In the genomic region with DNA sequence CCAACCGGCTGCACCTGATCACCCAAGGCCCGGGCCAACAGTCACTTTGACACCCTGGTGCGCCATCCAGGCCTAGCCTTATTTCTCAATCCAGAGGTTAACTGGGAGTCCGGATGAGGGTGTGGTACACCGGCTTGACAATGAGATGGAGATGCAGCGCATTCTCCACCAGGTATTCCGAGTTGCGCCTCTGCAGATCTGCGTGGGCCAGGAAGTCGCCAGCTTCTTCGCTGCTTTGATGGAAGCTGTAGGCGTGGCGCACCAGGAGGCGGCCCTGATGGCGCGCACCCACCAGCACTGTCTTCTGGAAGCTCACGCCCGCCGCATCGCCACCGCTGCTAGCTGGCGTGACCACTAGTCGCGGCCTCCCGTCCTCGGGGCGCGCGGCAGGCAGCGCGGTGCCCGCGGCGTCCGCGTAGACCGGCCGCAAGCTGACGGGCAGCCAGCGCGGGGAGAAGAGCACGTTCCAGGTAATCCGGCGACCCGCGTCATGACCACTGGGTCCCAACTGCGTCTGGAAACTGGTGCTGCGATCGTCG, we compare ENCODE assay signal across 8 mouse cellular contexts. TPM values are rescaled to one million over a fixed set of nuclear protein-coding genes. Genes with fewer than 3 reads are reported as not detected.
DNase-seq lines count a peak whose midpoint lies in the region; ATAC-seq and TF ChIP-seq lines count a peak whose summit lies in the region.

No protein-coding gene starts in this region.

- no peak for TF ChIP-seq EP300 in stomach, postnatal 0 days (optimal IDR thresholded peaks at IDR 0.05)

- H3K4me3 ChIP-seq in heart, embryonic 10.5 days, result peak overlapping the region; percentile 61
- H3K4me3 ChIP-seq in testis, adult 2 months (ENCODE audit: control insufficient read depth, low read depth, low read length), result peak overlapping the region; percentile 10
- peak overlapping the region; percentile 45 for H3K4me3 ChIP-seq in liver, embryonic 11.5 days (ENCODE audit: low read depth, low read length)
- peak overlapping the region; percentile 36 for H3K4me3 ChIP-seq in stomach, postnatal 0 days (ENCODE audit: low read depth, low read length)

- DNase-seq in heart, embryonic 10.5 days (ENCODE audit: low spot score), result no peak
- no peak for DNase-seq in heart, adult 18-20 months
- DNase-seq in testis, postnatal 14 days (ENCODE audit: low spot score), result no peak
- no peak for DNase-seq in liver, embryonic 11.5 days (ENCODE audit: low spot score)
- no peak for DNase-seq in stomach, postnatal 0 days (ENCODE audit: low spot score)
- DNase-seq in spleen, postnatal 14 days (ENCODE audit: low spot score in 2 of 2), result no peak

- peaks cover 97% of the 10 kb centered on the region for H3K27me3 ChIP-seq in heart, embryonic 10.5 days (ENCODE audit: insufficient read depth, poor library complexity, severe bottlenecking)
- no peaks in the 10 kb centered on the region; the same call in 1 of the 2 replicates for H3K27me3 ChIP-seq in testis, adult 2 months (ENCODE audit: control insufficient read depth, insufficient read depth, low read length)
- H3K27me3 ChIP-seq in liver, embryonic 11.5 days (replicated peaks; ENCODE audit: control insufficient read depth, insufficient read depth, low read length), result peaks cover 83% of the 10 kb centered on the region
- H3K27me3 ChIP-seq in stomach, postnatal 0 days (ENCODE audit: control insufficient read depth, insufficient read depth, low read length), result peaks cover 11% of the 10 kb centered on the region

- H3K9me3 ChIP-seq in heart, embryonic 10.5 days, result no peaks in the 10 kb centered on the region
- no peaks in the 10 kb centered on the region for H3K9me3 ChIP-seq in liver, embryonic 11.5 days (ENCODE audit: control insufficient read depth, low read length)
- no peaks in the 10 kb centered on the region for H3K9me3 ChIP-seq in stomach, postnatal 0 days (ENCODE audit: control insufficient read depth, low read length)

- ATAC-seq in liver, embryonic 11.5 days (replicated peaks; ENCODE audit: low FRiP score), result no peak
- ATAC-seq in stomach, postnatal 0 days (ENCODE audit: low FRiP score, low TSS enrichment), result no peak
- no peak for ATAC-seq in megakaryocyte progenitor cell, adult 5-6 weeks (replicated peaks; ENCODE audit: poor library complexity)

- 2% methylated on average over 49 of the region's 50 CpGs for WGBS in heart, embryonic 10.5 days
- 4% methylated on average over 50 of the region's 50 CpGs for WGBS in liver, embryonic 11.5 days
- WGBS in stomach, postnatal 0 days, result 3% methylated on average over 50 of the region's 50 CpGs

- no peaks in the 10 kb centered on the region for H3K36me3 ChIP-seq in heart, embryonic 10.5 days
- no peaks in the 10 kb centered on the region for H3K36me3 ChIP-seq in testis, adult 2 months (ENCODE audit: control insufficient read depth, insufficient read depth, low read length)
- H3K36me3 ChIP-seq in liver, embryonic 11.5 days (ENCODE audit: control insufficient read depth, insufficient read depth, low read length), result no peaks in the 10 kb centered on the region
- no peaks in the 10 kb centered on the region for H3K36me3 ChIP-seq in stomach, postnatal 0 days (ENCODE audit: control insufficient read depth, insufficient read depth, low read length)

- H3K4me2 ChIP-seq in liver, embryonic 11.5 days, result peak overlapping the region; percentile 72
- peak overlapping the region; percentile 69 for H3K4me2 ChIP-seq in stomach, postnatal 0 days (replicated peaks; ENCODE audit: low read depth)

- TF ChIP-seq CTCF in testis, adult 2 months (IDR thresholded peaks at IDR 0.05; ENCODE audit: control insufficient read depth, insufficient read depth, insufficient replicate concordance, low read depth, low read length), result no peak
- no peak for TF ChIP-seq CTCF in stomach, postnatal 0 days (IDR thresholded peaks at IDR 0.05; ENCODE audit: low read depth)

- no peak overlapping the region for H3K9ac ChIP-seq in liver, embryonic 11.5 days (ENCODE audit: low read depth, low read length)
- H3K9ac ChIP-seq in stomach, postnatal 0 days (ENCODE audit: low read length), result peak overlapping the region; percentile 18; the same call in 1 of the 2 replicates

- TF ChIP-seq POLR2A in testis, adult 2 months (IDR thresholded peaks at IDR 0.05; ENCODE audit: control insufficient read depth, low read depth, low read length), result no peak

- peaks cover 48% of the 10 kb centered on the region for H3K4me1 ChIP-seq in heart, embryonic 10.5 days
- H3K4me1 ChIP-seq in testis, adult 2 months (ENCODE audit: control insufficient read depth, insufficient read depth, low read length), result peaks cover 22% of the 10 kb centered on the region
- peaks cover 17% of the 10 kb centered on the region for H3K4me1 ChIP-seq in liver, embryonic 11.5 days (replicated peaks; ENCODE audit: control insufficient read depth, insufficient read depth, low read length)
- H3K4me1 ChIP-seq in stomach, postnatal 0 days (replicated peaks; ENCODE audit: control insufficient read depth, insufficient read depth), result no peaks in the 10 kb centered on the region; the same call in 1 of the 2 replicates

- H3K27ac ChIP-seq in heart, embryonic 10.5 days, result no peak overlapping the region
- no peak overlapping the region for H3K27ac ChIP-seq in testis, adult 2 months (ENCODE audit: control insufficient read depth, insufficient read depth, low read depth, low read length)
- no peak overlapping the region for H3K27ac ChIP-seq in liver, embryonic 11.5 days (ENCODE audit: low read depth, low read length)
- H3K27ac ChIP-seq in stomach, postnatal 0 days (replicated peaks), result no peak overlapping the region

RNA-seq across cellular contexts. Expression of gene Btbd17, which starts 4.3 kb away (rescaled TPM):
- 0.21 and 0.34 TPM in 2 replicates for polyA plus RNA-seq in heart, embryonic 10.5 days (2016; fragmentation: Nextera tagmentation; extraction: Ambion mirVana)
- total RNA-seq in heart, adult 18-20 months (2021), result not detected
- polyA plus RNA-seq in testis, adult 2 months (2012; rRNA removed), result 0.31 and 0.42 TPM in 2 replicates
- 0.10 and 0.43 TPM in 2 replicates for polyA plus RNA-seq in liver, embryonic 11.5 days (2014; fragmentation: Nextera tagmentation; extraction: Ambion mirVana)
- polyA plus RNA-seq in stomach, postnatal 0 days (2015; fragmentation: Nextera tagmentation; extraction: Ambion mirVana), result 0.44 and 0.74 TPM in 2 replicates
- not detected in 2 replicates for total RNA-seq in megakaryocyte progenitor cell, adult 5-6 weeks (2015)
- total RNA-seq in megakaryocyte progenitor cell, adult 5-6 weeks (2017), result not detected in 2 replicates

RNA-seq across cellular contexts. Expression of gene Gpr142, which starts 7.3 kb away (rescaled TPM):
- not detected in 2 replicates for polyA plus RNA-seq in heart, embryonic 10.5 days (2016; fragmentation: Nextera tagmentation; extraction: Ambion mirVana)
- total RNA-seq in heart, adult 18-20 months (2021), result not detected
- polyA plus RNA-seq in testis, adult 2 months (2012; rRNA removed), result not detected in 2 replicates
- not detected in 2 replicates for polyA plus RNA-seq in liver, embryonic 11.5 days (2014; fragmentation: Nextera tagmentation; extraction: Ambion mirVana)
- 0.08 TPM in 1 of 2 replicates, not detected in the other for polyA plus RNA-seq in stomach, postnatal 0 days (2015; fragmentation: Nextera tagmentation; extraction: Ambion mirVana)
- not detected in 2 replicates for total RNA-seq in megakaryocyte progenitor cell, adult 5-6 weeks (2015)
- not detected in 2 replicates for total RNA-seq in megakaryocyte progenitor cell, adult 5-6 weeks (2017)

RNA-seq across cellular contexts. Expression of gene Kif19a, which starts 26.2 kb away (rescaled TPM):
- polyA plus RNA-seq in heart, embryonic 10.5 days (2016; fragmentation: Nextera tagmentation; extraction: Ambion mirVana), result 0.14 TPM in 1 of 2 replicates, not detected in the other
- total RNA-seq in heart, adult 18-20 months (2021), result 1 to 10 TPM in 1 of 2 experiments, under 1 TPM in 1; 0.42 to 1.3 TPM
- 19.3 and 19.6 TPM in 2 replicates for polyA plus RNA-seq in testis, adult 2 months (2012; rRNA removed)
- polyA plus RNA-seq in liver, embryonic 11.5 days (2014; fragmentation: Nextera tagmentation; extraction: Ambion mirVana), result 0.16 TPM in 1 of 2 replicates, not detected in the other
- 0.35 and 0.58 TPM in 2 replicates for polyA plus RNA-seq in stomach, postnatal 0 days (2015; fragmentation: Nextera tagmentation; extraction: Ambion mirVana)
- total RNA-seq in megakaryocyte progenitor cell, adult 5-6 weeks (2015), result not detected in 2 replicates
- not detected in 2 replicates for total RNA-seq in megakaryocyte progenitor cell, adult 5-6 weeks (2017)

RNA-seq across cellular contexts. Expression of gene Gprc5c, which starts 59.5 kb away (rescaled TPM):
- polyA plus RNA-seq in heart, embryonic 10.5 days (2016; fragmentation: Nextera tagmentation; extraction: Ambion mirVana), result 36.6 and 46.3 TPM in 2 replicates
- 1 to 10 TPM; 5.1 to 7.5 TPM for total RNA-seq in heart, adult 18-20 months (2021)
- polyA plus RNA-seq in testis, adult 2 months (2012; rRNA removed), result 0.36 and 2.6 TPM in 2 replicates
- polyA plus RNA-seq in liver, embryonic 11.5 days (2014; fragmentation: Nextera tagmentation; extraction: Ambion mirVana), result 20.2 and 21.6 TPM in 2 replicates
- polyA plus RNA-seq in stomach, postnatal 0 days (2015; fragmentation: Nextera tagmentation; extraction: Ambion mirVana), result 10.8 and 11.2 TPM in 2 replicates
- total RNA-seq in megakaryocyte progenitor cell, adult 5-6 weeks (2015), result not detected in 2 replicates
- total RNA-seq in megakaryocyte progenitor cell, adult 5-6 weeks (2017), result 0.67 TPM in 1 of 2 replicates, not detected in the other

Comparison
In these comparisons a context has a peak if more than half of its experiments do, and no peak if none do; other contexts are left out.
1. H3K4me3 ChIP-seq: peak in every context shown above with its lines; median percentile 61 in heart, embryonic 10.5 days; 45 in liver, embryonic 11.5 days; 36 in stomach, postnatal 0 days; 10 in testis, adult 2 months.
2. RNA of gene Kif19a, which starts 26.2 kb away (polyA plus RNA-seq): 19.3 to 19.6 TPM in testis, adult 2 months; 0.35 to 0.58 TPM in stomach, postnatal 0 days, 0.14 TPM in heart, embryonic 10.5 days and 0.16 TPM in liver, embryonic 11.5 days; every median in the first group is over 10 times any median in the second.